Mouse (Mus musculus) heart, embryonic 15.5 days (tissue): Measurements from ENCODE around the gene Pard3b. TPM values are rescaled to one million over a fixed set of nuclear protein-coding genes. Genes with fewer than 3 reads are reported as not detected.

Experiments used
- ATAC-seq: fragments of 200-750 bp; cut with Nextera tagmentation; replicated peaks from 2 replicates; pipeline ENCODE4 v1.8.0; 2017; ENCODE audit warnings: low read depth, moderate TSS enrichment; ENCODE audit not compliant: insufficient number of reproducible peaks, insufficient read depth, low FRiP score
- H3K27ac ChIP-seq: fragments of 300-500 bp; sonication (generic); 2 replicates; pipeline ENCODE4 v1.5.1; 2015; ENCODE audit warnings: mild to moderate bottlenecking, inconsistent platforms
- H3K27me3 ChIP-seq: fragments of 300-500 bp; sonication (generic); 2 replicates; pipeline ENCODE4 v1.6.1; 2015; ENCODE audit warnings: inconsistent platforms
- H3K36me3 ChIP-seq: fragments of 300-500 bp; sonication (generic); 2 replicates; pipeline ENCODE4 v1.6.1; 2015; ENCODE audit warnings: mild to moderate bottlenecking, inconsistent platforms
- H3K4me1 ChIP-seq: fragments of 300-500 bp; sonication (generic); replicated peaks from 2 replicates; pipeline ENCODE4 v1.6.1; 2015; ENCODE audit warnings: inconsistent platforms
- H3K4me2 ChIP-seq: fragments of 300-500 bp; sonication (generic); 2 replicates; pipeline ENCODE4 v1.6.1; 2015; ENCODE audit warnings: inconsistent platforms, mild to moderate bottlenecking, moderate library complexity
- H3K4me3 ChIP-seq: fragments of 300-500 bp; sonication (generic); 2 replicates; pipeline ENCODE4 v1.5.1; 2015; ENCODE audit warnings: mild to moderate bottlenecking, inconsistent platforms
- H3K9ac ChIP-seq: fragments of 300-500 bp; sonication (generic); 2 replicates; pipeline ENCODE4 v1.6.1; 2015; ENCODE audit warnings: mild to moderate bottlenecking, inconsistent platforms
- H3K9me3 ChIP-seq: fragments of 300-500 bp; sonication (generic); replicated peaks from 2 replicates; pipeline ENCODE4 v1.6.1; 2016; ENCODE audit warnings: inconsistent platforms
- WGBS: fragments of 180-500 bp; shearing (Covaris S2); methylation state at CpG from one replicate; pipeline ENCODE4 v1.1.7; 2015; ENCODE audit warnings: mixed read lengths; 5-methylcytosine and 5-hydroxymethylcytosine counted together
- polyA plus RNA-seq: library from polyadenylated mRNA; unstranded; fragments of >200 nt; fragmentation: Nextera tagmentation; extraction: Ambion mirVana; gene quantifications from 2 replicates; pipeline ENCODE4 v1.2.1, GENCODE M21; 2015

The Pard3b gene
- polyA plus RNA-seq, 1 experiment from 2014 or later = 14.2 TPM

DNA sequence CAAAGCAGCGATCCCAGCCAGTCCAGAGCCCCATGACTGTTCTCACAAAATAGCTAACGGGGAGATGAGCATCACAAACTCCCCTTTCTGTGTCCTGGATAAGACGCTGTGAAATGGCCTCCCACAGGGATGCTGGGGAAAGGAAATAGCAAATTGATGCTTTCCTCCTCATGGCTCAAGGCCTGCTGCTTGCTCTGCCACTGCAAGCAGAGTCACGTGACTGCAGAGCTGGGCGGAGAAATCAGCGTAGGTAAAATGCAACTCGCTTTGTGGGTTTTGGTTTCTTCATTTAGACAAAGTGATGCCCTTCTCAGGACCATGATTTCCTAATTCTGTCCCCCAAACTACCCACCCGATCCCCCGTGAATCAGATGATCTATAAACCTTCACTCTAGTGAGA lies 797.2 kb downstream of the Pard3b start:
- 64% methylated on average over 9 of the region's 9 CpGs for WGBS
- Histone ChIP-seq H3K4me3 (no peak overlapping the region), H3K27ac (no peak overlapping the region), H3K9me3 (no peaks in the 10 kb centered on the region), H3K4me2 (no peak overlapping the region), H3K9ac (no peak overlapping the region), H3K27me3 (no peaks in the 10 kb centered on the region), H3K36me3 (no peaks in the 10 kb centered on the region), H3K4me1 (no peaks in the 10 kb centered on the region)
- ATAC-seq = no peak

GRCm38 (mm10) chr1:62436304-62436703 lies 797.7 kb downstream of the Pard3b start:
- no peaks in the 10 kb centered on the region for H3K36me3 ChIP-seq
- ATAC-seq = no peak
- H3K9ac ChIP-seq = no peak overlapping the region
- no peaks in the 10 kb centered on the region for H3K4me1 ChIP-seq
- no peak overlapping the region for H3K4me2 ChIP-seq
- H3K27ac ChIP-seq = no peak overlapping the region
- 59% methylated on average over 3 of the region's 3 CpGs for WGBS
- no peaks in the 10 kb centered on the region for H3K27me3 ChIP-seq
- H3K9me3 ChIP-seq = no peaks in the 10 kb centered on the region
- H3K4me3 ChIP-seq = no peak overlapping the region

GRCm38 (mm10) chr1:62437493-62437892 lies 798.9 kb downstream of the Pard3b start:
- no peaks in the 10 kb centered on the region for H3K9me3 ChIP-seq
- ATAC-seq = no peak
- no peaks in the 10 kb centered on the region for H3K4me1 ChIP-seq
- no peak overlapping the region for H3K4me3 ChIP-seq
- no peak overlapping the region for H3K9ac ChIP-seq
- WGBS = 31% methylated on average over 3 of the region's 3 CpGs
- no peak overlapping the region for H3K4me2 ChIP-seq
- H3K27ac ChIP-seq = 0 out of 2 replicates have a peak overlapping the region, but pooled peaks have one; percentile 20
- H3K36me3 ChIP-seq = no peaks in the 10 kb centered on the region
- H3K27me3 ChIP-seq = no peaks in the 10 kb centered on the region

- H3K9me3 ChIP-seq = no peaks in the 10 kb centered on the region
- H3K36me3 ChIP-seq = no peaks in the 10 kb centered on the region
- H3K4me1 ChIP-seq = no peaks in the 10 kb centered on the region
- no peak overlapping the region for H3K4me3 ChIP-seq
- no peaks in the 10 kb centered on the region for H3K27me3 ChIP-seq
- no peak for ATAC-seq
- H3K27ac ChIP-seq = no peak overlapping the region
- no peak overlapping the region for H3K4me2 ChIP-seq
- 82% methylated on average over 3 of the region's 3 CpGs for WGBS
- no peak overlapping the region for H3K9ac ChIP-seq
Measured at GRCm38 (mm10) chr1:62444406-62444805, 805.8 kb downstream of the Pard3b start.

DNA sequence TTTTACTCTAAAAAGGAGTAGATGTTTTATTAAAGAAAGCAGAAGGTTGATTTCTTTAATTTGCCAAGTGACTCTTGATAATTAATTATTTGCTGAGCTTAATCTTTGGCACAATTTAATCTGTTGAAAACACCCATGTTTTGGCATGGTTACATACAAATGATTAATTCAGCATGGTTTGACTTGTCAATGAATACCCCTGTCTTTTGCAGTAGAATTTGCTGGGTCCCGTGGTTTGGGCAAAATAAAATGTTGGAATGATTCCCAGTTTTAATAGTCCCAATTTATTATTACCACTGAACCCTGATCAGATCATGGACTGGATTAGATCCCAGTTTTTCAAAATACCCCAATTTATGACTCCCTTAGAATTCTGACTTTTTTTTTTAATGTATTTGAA lies 808.2 kb downstream of the Pard3b start:
- Histone ChIP-seq H3K9me3 (no peaks in the 10 kb centered on the region), H3K4me1 (no peaks in the 10 kb centered on the region), H3K27me3 (no peaks in the 10 kb centered on the region), H3K27ac (no peak overlapping the region), H3K4me2 (no peak overlapping the region), H3K9ac (no peak overlapping the region), H3K4me3 (no peak overlapping the region), H3K36me3 (no peaks in the 10 kb centered on the region)
- ATAC-seq = no peak
- 59% methylated on average over 1 of the region's 1 CpGs for WGBS

DNA sequence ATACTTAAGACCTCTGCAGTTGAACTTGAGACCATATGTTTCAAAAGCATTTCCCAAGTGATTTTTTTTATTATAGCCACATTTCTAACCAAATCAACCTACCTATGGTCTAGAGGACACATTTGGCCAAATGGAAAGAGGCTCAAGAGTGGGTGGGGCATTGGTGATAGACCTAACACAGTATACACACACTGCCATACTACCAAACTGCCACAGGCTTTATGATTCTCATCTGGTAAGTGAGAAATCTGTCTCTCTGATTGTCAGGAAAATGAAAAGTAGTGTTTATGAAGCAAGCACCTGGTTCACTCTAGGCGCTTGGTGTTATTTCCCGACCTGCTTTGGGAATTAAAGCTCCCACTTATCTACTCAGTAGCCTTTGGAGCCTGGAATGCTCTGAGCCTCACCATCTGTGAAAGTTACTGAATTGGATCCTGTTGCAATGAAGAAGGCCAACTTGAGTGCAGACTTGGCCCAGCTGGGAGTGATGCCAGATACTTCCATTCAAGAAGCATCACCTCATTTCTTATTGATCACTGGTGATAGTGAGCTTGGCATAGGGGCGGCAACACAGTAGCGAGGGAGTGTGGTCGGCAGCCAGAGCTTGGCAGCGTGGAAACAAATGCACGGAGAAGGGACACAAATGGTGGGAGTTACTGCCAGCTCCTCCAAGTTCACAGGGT lies 810.7 kb downstream of the Pard3b start:
- H3K9ac ChIP-seq = no peak overlapping the region
- H3K4me2 ChIP-seq = no peak overlapping the region
- H3K4me1 ChIP-seq = no peaks in the 10 kb centered on the region
- H3K27me3 ChIP-seq = no peaks in the 10 kb centered on the region
- no peak overlapping the region for H3K4me3 ChIP-seq
- no peaks in the 10 kb centered on the region for H3K9me3 ChIP-seq
- no peaks in the 10 kb centered on the region for H3K36me3 ChIP-seq
- 80% methylated on average over 7 of the region's 7 CpGs for WGBS
- no peak overlapping the region for H3K27ac ChIP-seq
- ATAC-seq = no peak

- Histone ChIP-seq H3K4me1 (peaks cover 9% of the 10 kb centered on the region), H3K9me3 (no peaks in the 10 kb centered on the region), H3K27ac (0 out of 2 replicates have a peak overlapping the region, but pooled peaks have one; percentile 27), H3K27me3 (no peaks in the 10 kb centered on the region), H3K36me3 (no peaks in the 10 kb centered on the region), H3K9ac (no peak overlapping the region), H3K4me2 (no peak overlapping the region), H3K4me3 (no peak overlapping the region)
- 42% methylated on average over 8 of the region's 8 CpGs for WGBS
- ATAC-seq = no peak
Measured at GRCm38 (mm10) chr1:62465536-62465935, 826.9 kb downstream of the Pard3b start.

GRCm38 (mm10) chr1:62466544-62466943 lies 827.9 kb downstream of the Pard3b start:
- Histone ChIP-seq H3K4me1 (peaks cover 6% of the 10 kb centered on the region; the same call in 1 of the 2 replicates), H3K27ac (no peak overlapping the region), H3K4me3 (no peak overlapping the region), H3K9me3 (no peaks in the 10 kb centered on the region), H3K36me3 (no peaks in the 10 kb centered on the region), H3K27me3 (no peaks in the 10 kb centered on the region), H3K9ac (no peak overlapping the region), H3K4me2 (no peak overlapping the region)
- ATAC-seq = no peak
- 78% methylated on average over 1 of the region's 1 CpGs for WGBS

- no peak for ATAC-seq
- WGBS = 21% methylated on average over 2 of the region's 2 CpGs
- Histone ChIP-seq H3K36me3 (no peaks in the 10 kb centered on the region), H3K4me2 (no peak overlapping the region), H3K9me3 (no peaks in the 10 kb centered on the region), H3K27ac (no peak overlapping the region), H3K9ac (no peak overlapping the region), H3K4me1 (no peaks in the 10 kb centered on the region), H3K27me3 (no peaks in the 10 kb centered on the region), H3K4me3 (no peak overlapping the region)
Measured at GRCm38 (mm10) chr1:62483059-62483458, 844.4 kb downstream of the Pard3b start.

GRCm38 (mm10) chr1:62488871-62489270 lies 850.2 kb downstream of the Pard3b start:
- Histone ChIP-seq H3K27ac (no peak overlapping the region), H3K4me1 (no peaks in the 10 kb centered on the region), H3K4me2 (no peak overlapping the region), H3K4me3 (no peak overlapping the region), H3K36me3 (no peaks in the 10 kb centered on the region), H3K9ac (no peak overlapping the region), H3K27me3 (no peaks in the 10 kb centered on the region), H3K9me3 (no peaks in the 10 kb centered on the region)
- WGBS = 72% methylated on average over 6 of the region's 6 CpGs
- no peak for ATAC-seq

GRCm38 (mm10) chr1:62499146-62499545 lies 860.5 kb downstream of the Pard3b start:
- Histone ChIP-seq H3K4me1 (no peaks in the 10 kb centered on the region), H3K27me3 (no peaks in the 10 kb centered on the region), H3K4me2 (no peak overlapping the region), H3K9ac (no peak overlapping the region), H3K36me3 (no peaks in the 10 kb centered on the region), H3K27ac (no peak overlapping the region), H3K4me3 (no peak overlapping the region), H3K9me3 (no peaks in the 10 kb centered on the region)
- 77% methylated on average over 5 of the region's 5 CpGs for WGBS
- no peak for ATAC-seq

- Histone ChIP-seq H3K9ac (no peak overlapping the region), H3K27me3 (no peaks in the 10 kb centered on the region), H3K27ac (no peak overlapping the region), H3K4me3 (no peak overlapping the region), H3K36me3 (no peaks in the 10 kb centered on the region), H3K4me2 (no peak overlapping the region), H3K9me3 (no peaks in the 10 kb centered on the region), H3K4me1 (no peaks in the 10 kb centered on the region)
- 72% methylated on average over 4 of the region's 4 CpGs for WGBS
- no peak for ATAC-seq
Measured at GRCm38 (mm10) chr1:62510501-62510900, 871.9 kb downstream of the Pard3b start.
